Mouse (Mus musculus) heart, postnatal 10 days (tissue): ENCODE measurements at regions not wholly inside any gene's neighbourhood (a gene's known extent, or its start where the extent isn't known, plus 50 kb on each side); places are given as distances from the start of the nearest gene placed in this dataset.

ENCODE experiments used
- DNase-seq, 2 experiments: peaks; one replicate each; pipeline ENCODE4 v3.0.0; 2021
- intact Hi-C: fragments of 180-260 bp; cut with DNase I; formaldehyde crosslinking; loops from one replicate; pipeline ENCODE4 v1.15.1; 2025

DNA sequence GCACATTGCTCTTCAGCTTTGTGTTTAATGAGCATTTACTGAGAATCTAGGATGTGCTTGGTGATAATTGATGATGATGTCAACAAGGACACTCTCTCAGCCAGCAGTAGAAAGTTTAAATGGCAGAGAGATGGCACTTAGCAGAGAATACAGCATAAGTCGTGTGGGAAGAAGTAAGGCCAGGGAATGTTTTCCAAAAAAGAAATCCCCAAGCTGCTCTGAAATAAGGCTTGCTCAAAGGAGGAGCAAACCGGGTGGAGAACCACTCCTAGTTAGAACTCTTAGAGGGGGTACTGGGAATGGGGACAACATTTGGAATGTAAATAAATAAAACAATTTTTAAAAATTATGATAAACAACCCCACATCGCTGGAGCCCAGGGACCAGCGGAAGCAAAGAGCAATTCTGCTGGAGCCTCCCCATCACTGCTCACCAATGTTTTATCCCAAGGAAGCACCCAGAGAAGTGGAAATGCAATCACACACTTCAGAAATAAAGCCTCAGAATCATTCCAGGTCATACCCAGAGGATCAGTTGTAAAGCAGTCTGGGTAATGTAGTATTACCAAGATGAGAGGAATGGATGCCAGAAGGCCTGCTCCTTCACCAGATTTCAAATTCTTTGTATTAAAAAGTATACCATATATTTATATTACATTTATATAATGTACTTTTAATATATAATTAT, 622.3 kb upstream of the Intu start:
- no peak for DNase-seq
- intact Hi-C loops, result no loop called here

DNA sequence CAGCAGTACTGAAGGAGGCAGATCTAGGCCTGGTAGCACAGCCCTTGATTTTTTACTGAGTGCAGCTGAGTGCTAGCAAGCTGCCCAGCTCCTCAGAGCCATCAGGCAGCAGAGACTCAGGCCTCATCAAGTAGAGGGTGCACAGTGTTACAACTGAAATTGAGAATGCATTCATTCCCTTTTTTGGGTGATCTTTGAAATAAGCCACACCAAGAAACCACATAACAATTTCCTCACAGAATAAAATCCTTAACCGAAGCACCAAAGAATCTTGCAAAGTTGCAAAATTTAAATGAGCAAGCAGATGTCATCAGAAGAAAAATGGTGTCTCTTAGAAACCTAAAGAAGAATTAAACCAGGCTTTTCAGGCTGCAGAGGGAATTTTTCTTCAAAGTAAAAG, 621.4 kb upstream of the Intu start:
- intact Hi-C loops, result no loop called here
- no peak for DNase-seq

DNA sequence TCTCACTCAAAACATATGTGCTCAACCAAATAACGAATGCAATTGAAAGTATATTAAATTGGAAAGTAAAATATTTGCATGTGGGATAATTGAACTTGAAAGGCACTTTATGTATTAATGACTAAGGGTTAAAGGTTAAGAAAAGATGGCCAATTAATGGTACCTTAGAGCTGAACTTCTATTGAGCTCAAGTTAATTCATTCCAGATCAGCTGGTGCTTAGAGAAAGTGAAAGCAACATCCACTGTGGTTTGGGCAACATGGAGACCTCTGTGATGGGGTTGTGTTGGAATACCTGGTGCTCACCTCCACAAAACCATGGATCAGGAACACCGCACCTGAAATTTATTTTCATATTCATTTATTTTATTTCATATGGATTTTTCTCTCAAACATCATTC, 612.5 kb upstream of the Intu start:
- intact Hi-C loops, result no loop called here

DNA sequence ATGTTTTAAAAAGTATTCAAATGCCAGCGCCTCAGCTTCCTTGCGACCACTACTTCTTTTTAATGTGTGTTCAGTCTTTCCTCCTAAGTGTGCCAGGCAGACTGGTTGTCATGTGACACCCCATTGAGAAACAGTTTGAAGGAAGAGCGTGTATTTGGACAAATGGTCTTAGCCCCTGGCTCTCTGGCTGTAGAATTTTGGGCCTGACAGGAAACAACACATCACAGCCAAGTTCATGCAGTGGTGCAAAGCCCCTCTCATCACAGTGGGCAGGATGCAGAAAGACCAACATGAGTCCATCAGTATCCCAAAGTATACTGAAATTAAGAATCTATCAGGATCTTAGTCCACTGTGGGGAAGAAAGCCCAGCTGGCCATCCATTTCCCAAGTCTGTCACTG, 605.6 kb upstream of the Intu start:
- DNase-seq, result no peak
- intact Hi-C loops, result no loop called here

More for the DNA sequence above, 612.5 kb upstream of the Intu start:
- DNase-seq, result no peak

DNA sequence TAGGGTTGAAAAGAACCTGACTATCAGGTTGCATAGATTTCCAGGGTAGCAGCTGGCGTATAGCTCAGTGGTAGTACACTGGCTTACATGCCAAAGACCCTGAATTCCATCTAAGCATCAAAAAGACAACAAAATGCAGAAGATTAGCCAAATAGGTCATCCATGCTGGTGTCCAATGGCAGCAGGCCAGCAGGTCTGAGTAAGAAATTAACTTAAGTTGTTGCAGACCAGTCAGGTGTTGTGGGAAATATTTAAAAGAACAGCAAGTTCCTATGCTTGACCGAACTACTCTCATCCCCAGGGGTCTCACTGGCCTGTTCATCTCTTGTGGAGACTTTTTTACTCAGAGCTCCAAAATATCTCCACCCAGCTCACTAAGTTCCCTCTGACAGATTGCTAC, 602.7 kb upstream of the Intu start:
- DNase-seq, result no peak
- intact Hi-C loops, result no loop called here

DNA sequence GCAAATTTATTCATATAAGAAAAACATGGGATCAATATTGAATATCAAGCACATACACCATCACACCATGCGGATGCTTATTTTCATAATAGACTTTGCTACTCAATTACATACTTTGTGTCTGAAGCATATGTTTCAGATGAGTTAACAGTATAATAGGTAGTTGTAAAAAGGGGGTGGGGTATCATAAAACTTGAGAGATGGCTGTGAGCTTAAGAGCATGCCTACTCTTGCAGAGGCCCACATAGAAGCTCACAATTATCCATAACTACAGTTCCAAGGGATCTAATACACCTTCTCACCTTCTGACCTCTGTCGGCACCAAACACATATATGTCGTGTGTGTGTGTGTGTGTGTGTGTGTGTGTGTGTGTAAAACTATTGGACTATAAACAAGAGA, 597.7 kb upstream of the Intu start:
- DNase-seq, result no peak
- intact Hi-C loops, result no loop called here

DNA sequence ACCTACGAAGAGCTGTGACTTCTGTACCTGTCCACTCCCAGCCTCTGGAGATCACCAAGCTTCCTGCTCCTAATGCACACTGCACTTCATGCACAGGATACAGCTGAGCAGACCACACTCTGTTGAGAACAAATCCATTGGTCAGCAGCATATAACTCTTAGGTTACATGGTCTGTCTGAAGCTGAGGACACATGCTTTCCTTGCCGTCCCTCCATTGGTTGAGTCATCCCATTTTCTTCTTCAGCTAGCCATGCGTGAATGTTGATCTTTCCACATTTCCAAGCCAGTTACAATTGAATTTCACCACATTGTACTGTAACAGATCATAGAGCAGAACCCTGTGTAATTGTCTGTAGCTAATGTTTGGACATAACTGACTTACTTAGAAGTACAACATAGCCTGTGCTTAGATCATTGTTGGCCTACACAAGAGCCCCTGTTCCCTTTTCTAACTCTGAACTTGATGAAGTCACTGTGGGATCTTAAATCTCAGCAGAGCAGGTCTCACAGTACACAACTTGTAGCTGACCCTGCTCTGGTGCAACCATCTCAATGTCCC, 593.3 kb upstream of the Intu start:
- no peak for DNase-seq

DNA sequence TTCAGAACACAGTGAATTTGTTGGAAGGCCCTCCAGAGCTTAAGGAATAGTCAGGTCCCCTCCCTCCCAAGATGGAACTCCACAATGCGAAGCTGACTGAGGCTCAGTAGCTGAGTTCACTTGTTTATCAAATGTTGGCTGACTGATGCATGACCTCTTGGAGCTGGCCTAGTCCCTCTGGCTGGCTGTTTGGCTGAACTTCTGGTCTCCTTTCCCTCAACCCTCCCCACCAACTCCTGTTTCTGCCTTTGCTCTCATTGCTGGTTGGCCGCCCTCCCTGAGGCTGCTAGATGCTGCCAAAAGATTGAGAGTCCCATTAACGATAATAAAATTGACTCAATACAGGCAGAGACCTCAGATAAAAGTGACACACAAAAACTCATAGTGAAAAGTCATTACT, 586.5 kb upstream of the Intu start:
- peak; percentile 67 to 76 for DNase-seq
- intact Hi-C loops, result no loop called here

More for the DNA sequence above, 593.3 kb upstream of the Intu start:
- intact Hi-C loops, result no loop called here

DNA sequence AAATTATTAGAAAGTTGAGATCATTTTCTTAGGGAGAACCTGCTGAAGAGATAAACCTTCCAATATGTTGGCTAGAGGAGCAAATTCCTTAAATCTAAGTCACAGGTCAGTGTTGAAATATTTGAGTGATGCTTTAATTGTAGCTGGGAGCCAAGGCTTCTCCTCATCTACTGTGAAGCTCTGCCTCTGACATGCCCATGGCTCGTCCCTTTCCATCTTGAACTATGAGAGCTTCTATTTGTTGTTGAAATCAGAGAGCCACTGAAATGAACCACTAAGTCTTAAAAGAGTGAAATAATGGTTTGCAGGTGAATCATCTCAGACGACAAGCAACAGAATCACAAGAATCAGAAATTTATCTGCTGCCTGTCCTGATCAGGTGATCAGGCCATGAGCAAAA, 579.0 kb upstream of the Intu start:
- intact Hi-C loops, result no loop called here
- no peak for DNase-seq

DNA sequence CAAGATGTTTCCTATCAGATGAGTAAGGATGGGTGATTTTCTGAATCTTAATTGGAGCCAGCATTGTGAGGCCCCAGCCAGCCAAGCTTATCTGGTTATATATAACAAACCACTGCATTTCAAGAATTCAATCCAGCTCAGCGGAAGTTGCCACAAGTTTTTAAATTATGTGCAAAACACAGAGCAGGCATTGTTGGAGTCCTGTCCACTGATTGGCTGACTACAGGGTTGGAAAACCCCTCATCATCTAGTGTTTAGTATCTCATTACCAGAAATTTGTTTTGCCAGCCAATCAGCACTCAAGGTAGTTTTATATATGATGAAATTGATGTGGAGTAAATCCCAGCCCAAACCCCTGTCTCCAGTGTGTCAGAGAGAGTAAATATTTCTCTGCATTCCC, 578.5 kb upstream of the Intu start:
- no peak for DNase-seq
- intact Hi-C loops, result no loop called here

DNA sequence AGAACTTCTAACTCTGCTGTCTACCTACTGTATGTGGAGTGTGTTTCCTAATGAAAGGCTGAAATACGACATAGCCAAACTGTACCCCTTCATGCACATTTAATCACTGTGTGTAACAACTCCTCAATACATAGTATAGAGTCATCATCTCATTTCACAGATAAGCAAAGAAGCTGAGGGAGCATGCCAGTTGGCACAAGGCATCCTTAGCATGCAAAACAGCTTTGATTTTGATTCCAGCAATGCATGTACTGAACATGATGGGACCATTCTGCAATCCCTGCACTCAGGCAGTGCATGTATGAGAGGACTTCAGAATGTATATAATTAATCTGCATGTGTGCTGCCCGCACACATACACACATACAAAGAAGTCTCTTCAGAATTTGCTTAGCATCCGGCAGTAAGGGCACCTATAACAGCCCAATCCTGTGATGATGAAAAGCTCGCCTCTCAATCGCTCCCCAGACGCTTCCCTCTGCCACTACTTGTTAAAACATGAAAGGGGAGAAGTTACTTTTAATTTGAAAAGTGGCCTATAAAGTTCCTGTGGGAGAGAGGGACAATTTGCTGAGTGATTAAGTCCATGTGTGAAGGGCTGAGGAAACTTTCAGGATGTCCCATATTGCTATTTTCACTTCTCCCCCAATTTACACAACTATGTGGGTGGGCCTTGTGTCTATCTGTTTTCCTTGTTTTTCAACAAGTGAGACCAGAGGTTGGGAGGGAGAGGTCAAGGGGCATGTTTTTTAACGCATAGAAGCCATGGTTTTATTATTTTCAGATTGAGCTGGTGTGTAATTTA, 569.0 kb upstream of the Intu start:
- no peak for DNase-seq
- intact Hi-C loops, result no loop called here

DNA sequence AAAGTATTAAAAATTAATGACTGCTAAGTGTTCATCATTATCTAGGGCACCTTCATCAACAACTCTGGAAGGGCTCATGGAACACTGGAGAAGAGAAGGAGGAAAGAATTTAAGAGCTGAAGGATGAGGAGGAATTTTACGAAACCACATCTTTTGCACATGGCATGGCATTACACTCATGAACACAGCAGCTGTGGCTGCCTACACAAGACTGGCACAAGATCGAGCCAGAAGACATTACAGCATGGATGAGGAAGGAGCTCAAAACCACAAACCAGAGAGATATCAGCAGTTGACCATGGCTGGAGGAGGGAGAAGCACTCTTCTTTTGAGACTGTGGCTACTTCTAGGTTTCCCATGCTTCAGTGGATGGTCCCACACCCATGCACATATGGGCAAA, 565.7 kb upstream of the Intu start:
- intact Hi-C loops, result no loop called here
- DNase-seq, result no peak

DNA sequence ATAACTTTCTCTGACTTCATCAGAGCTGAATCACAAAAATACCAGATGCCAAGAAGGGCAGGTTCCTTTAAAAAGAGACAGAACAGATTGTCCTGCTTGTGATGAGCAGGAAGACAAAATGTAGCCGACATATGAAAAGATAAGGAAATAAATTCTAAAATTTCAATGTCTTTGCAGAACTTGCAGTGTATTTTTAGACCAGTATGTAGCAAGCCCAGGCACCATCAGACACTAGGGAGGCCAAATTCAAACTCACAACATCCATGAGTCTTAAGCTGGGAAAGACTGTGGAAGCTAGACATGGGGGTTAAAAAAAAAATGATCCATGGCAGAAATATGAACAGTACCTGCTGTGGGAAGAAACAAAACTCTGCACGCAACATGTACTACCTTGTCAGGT, 564.7 kb upstream of the Intu start:
- intact Hi-C loops, result no loop called here
- DNase-seq, result no peak

DNA sequence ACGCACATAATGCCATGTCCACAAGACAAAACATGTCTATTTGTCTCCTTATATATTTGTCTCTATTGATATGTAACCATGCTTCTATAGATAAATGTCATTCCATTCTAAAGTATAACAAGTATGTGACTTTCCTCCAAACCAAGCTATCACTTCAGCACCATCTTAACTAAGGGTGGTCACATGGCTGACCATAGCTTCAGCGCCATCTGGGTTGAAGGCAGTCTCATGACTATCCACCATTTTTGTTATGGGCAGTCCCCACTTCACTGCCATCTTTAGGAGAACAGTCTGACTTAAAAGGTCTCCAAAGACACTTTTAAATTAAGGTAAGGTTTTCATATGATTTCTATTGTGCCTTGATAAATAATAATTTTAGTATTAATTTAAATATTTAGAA, 554.1 kb upstream of the Intu start:
- no peak for DNase-seq
- intact Hi-C loops, result no loop called here

DNA sequence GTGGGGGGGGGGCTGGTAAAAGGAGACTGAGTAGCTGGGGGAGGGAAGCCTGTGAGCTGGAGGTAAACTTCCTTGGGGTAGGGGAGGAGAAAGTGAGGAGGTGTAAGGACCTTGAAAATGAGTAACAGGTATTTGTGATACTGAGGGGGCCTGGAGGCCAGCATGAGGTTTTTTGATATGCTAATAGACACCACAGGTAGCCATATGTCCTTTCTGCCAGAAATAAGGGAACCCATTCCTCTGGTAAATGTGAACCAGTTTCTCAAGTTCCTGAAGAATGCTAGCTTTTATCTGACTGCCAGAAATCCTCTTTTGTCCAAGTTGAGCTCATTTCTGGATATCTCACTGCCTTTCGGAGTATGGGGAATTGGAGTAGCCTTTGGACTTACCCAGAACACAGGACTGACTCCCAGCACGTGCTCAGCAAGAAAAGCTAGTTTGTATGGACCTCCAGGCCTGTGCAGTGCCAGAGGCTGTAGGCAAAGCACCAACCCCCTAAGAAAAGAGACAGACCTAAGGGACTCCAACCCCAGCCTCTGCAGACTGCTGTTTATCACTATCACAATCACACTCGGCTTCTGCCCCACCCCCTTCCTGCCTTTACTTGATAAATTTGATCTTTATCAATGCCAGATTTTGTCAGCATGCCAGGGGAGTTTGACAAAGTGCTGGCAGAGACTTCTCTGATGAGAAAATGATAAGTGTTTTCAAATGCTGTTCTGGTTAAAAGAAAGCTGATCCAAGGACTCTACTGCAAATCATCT, 552.0 kb upstream of the Intu start:
- intact Hi-C loops, result no loop called here
- no peak for DNase-seq

DNA sequence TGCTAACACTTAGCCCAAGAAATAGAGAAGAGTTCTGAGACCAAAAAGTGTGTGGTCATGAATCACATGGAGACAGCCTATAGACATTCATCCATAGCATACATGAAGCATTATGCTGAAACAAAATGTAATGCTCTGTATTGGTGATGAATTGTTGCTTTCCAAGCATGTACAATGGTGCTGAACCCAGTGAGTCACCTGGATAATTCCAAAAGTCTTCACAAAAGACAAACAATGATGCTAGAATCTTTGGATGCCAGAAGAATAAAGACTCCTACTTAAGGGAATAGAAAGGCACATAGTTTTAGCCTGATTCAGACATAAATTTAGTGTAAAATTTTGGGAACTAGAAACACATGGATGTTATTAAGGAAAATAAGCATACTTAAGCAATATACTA, 548.4 kb upstream of the Intu start:
- intact Hi-C loops, result no loop called here
- no peak for DNase-seq

DNA sequence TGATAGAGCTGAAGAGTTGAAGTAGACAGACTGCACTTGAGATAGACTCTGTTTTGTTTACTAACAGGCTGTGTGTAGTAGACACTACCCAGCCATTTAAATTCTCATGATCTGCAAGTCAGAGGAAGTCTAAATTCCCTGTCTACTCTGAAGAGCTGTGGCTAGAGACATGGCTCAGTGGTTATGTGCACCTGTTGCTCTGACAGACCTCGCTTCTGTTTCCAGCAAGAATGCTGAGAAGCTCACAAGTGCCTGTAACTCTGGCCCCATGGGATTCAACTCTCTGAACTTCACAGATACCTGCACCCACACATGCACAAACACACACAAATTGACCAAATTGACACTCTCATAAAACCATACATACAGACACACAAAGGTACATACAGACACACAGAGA, 543.4 kb upstream of the Intu start:
- DNase-seq, result no peak
- intact Hi-C loops, result no loop called here

DNA sequence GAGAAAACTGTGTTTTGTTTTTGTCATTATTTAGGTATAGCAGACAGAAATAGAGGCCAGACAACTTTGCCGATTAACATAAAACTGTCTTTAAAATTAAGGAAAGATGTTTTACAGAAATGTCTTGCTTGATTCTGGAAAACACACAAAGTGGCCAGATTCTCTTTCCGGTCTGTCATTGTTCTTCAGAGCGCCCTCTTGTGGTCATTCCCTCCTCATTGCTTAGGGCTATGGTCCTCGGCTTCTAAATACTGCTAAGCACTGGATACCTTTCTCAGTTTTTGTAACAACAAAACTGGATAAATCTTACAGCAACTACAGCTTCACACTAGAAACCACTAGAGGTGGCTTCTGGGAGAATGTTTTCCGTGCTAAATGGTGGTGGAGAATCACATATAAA, 532.5 kb upstream of the Intu start:
- DNase-seq, result peak; percentile 35 to 70
- intact Hi-C loops, result loop anchor here (2.0 to 5.0 kb wide), 2 partner anchors 394 to 1114 kb away; no protein-coding TSS in a partner anchor

DNA sequence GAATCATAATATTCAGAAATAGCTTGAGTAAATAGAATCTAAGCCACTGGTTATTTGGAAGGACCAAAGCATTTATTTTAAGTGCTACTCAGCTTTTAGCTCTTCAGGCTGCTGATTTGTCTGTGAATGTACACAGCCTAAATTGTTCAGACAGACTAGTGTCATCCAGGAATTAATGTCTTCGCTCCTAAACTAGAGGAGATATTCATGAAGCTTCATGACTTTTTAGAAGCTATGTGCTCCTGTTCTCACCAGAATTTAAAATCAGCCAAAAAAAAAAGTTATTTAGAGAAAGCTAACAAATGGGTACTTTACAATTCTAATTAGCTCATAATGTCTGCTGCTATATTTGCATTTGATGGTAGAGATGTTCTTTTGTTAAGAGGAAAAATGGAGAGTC, 531.2 kb upstream of the Intu start:
- no peak for DNase-seq
- intact Hi-C loops, result loop anchor here (2.0 to 5.0 kb wide), 3 partner anchors 392 to 1115 kb away; no protein-coding TSS in a partner anchor

DNA sequence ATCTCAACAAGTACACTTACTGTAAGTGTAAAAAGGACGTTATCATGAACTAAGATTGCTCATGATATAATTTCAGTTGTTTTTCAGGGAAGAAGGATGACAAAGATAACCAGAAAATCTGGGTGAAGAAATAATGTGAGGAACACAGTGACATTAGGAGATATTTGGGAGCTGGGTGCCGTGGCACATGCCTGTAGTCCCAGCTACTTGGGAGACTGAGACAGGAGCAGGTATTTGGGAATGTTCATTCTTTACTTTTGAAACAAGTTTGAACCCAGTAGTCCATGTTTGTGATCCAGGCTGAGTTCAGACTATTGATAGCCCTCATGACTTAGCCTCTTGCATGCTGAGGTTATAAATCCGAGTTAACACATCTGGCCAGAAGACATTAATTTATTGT, 528.2 kb upstream of the Intu start:
- no peak for DNase-seq
- intact Hi-C loops, result loop anchor here (5.0 kb wide), 1 partner anchor 439 kb away; no protein-coding TSS in a partner anchor

DNA sequence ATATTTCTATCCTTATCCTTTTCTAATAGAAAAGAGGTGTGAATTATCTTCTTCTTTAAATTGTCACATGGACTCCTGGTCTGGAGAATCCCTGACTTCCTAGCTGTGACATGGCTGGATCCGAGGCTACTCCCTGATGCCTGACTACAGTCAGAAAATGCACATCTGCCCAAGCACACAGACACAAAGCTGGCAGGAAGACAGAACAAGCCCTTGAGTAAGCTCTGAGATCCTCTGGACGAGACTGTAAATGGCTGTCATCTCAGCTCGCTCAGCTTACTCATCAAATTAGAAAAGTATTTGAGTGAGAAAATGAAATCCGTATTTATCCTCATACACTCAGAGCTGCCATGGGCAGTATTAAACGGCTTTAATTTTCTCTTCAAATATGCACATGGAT, 521.0 kb upstream of the Intu start:
- intact Hi-C loops, result no loop called here
- DNase-seq, result no peak
